Mouse (Mus musculus) heart, embryonic 12.5 days (tissue): ENCODE results near the gene Hsd11b1. TPM values are rescaled to one million over a fixed set of nuclear protein-coding genes. Genes with fewer than 3 reads are reported as not detected.

ENCODE experiments used
- ATAC-seq: fragments of 200-750 bp; cut with Nextera tagmentation; 2 replicates; pipeline ENCODE4 v1.8.0; 2017; ENCODE audit warnings: moderate TSS enrichment, moderate library complexity; ENCODE audit not compliant: insufficient number of reproducible peaks, low FRiP score
- H3K27ac ChIP-seq: fragments of 300-500 bp; sonication (generic); 2 replicates; pipeline ENCODE4 v1.5.1; 2016; ENCODE audit warnings: mild to moderate bottlenecking, moderate library complexity; ENCODE audit not compliant: poor library complexity, severe bottlenecking
- H3K27me3 ChIP-seq: fragments of 300-500 bp; sonication (generic); replicated peaks from 2 replicates; pipeline ENCODE4 v1.6.1; 2016; ENCODE audit warnings: mild to moderate bottlenecking, moderate library complexity
- H3K36me3 ChIP-seq: fragments of 300-500 bp; sonication (generic); 2 replicates; pipeline ENCODE4 v1.6.1; 2016; ENCODE audit warnings: mild to moderate bottlenecking, moderate library complexity
- H3K4me1 ChIP-seq: fragments of 300-500 bp; sonication (generic); replicated peaks from 2 replicates; pipeline ENCODE4 v1.6.1; 2016; ENCODE audit warnings: mild to moderate bottlenecking
- H3K4me2 ChIP-seq: fragments of 300-500 bp; sonication (generic); 2 replicates; pipeline ENCODE4 v1.6.1; 2016; ENCODE audit warnings: mild to moderate bottlenecking, moderate library complexity
- H3K4me3 ChIP-seq: fragments of 300-500 bp; sonication (generic); 2 replicates; pipeline ENCODE4 v1.5.1; 2016; ENCODE audit warnings: mild to moderate bottlenecking
- H3K9ac ChIP-seq: fragments of 300-500 bp; sonication (generic); 2 replicates; pipeline ENCODE4 v1.6.1; 2016; ENCODE audit warnings: mild to moderate bottlenecking, moderate library complexity
- H3K9me3 ChIP-seq: fragments of 300-500 bp; sonication (generic); replicated peaks from 2 replicates; pipeline ENCODE4 v1.6.1; 2016; ENCODE audit warnings: mild to moderate bottlenecking, moderate library complexity
- WGBS: fragments of 180-500 bp; shearing (Covaris S2); methylation state at CpG from one replicate; pipeline ENCODE4 v1.1.7; 2016; 5-methylcytosine and 5-hydroxymethylcytosine counted together
- polyA plus RNA-seq: library from polyadenylated mRNA; unstranded; fragments of >200 nt; fragmentation: Nextera tagmentation; extraction: Ambion mirVana; gene quantifications from 2 replicates; pipeline ENCODE4 v1.2.1, GENCODE M21; 2016

Hsd11b1 gene
- polyA plus RNA-seq, 1 experiment from 2014 or later = 1.5 TPM

DNA sequence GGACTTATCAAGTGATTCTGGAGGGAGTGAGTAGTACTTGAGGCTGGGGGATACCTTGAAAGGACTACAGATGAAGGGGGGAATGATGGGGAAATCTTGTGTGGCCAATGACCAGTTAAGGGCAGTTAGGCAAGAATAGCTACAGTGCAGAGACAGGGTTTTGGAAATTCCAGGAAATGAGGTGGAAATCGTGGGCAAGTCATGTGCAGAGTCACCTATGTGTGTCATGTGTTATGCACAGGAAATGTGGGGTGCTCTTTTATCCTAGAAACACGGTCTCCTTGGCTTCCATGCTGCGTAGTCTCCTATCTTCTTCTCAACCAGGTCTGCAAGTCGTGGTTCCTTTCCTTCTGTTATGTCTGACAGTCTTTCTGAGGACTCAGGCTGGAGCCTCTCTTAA, 15.6 kb upstream of the Hsd11b1 start:
- WGBS = 79% methylated on average over 4 of the region's 4 CpGs
- H3K9me3 ChIP-seq = no peaks in the 10 kb centered on the region
- H3K4me3 ChIP-seq = no peak overlapping the region
- H3K4me2 ChIP-seq = no peak overlapping the region
- no peak overlapping the region for H3K9ac ChIP-seq
- H3K4me1 ChIP-seq = peaks cover 8% of the 10 kb centered on the region; the same call in 1 of the 2 replicates
- H3K27me3 ChIP-seq = no peaks in the 10 kb centered on the region
- ATAC-seq = no peak
- no peak overlapping the region for H3K27ac ChIP-seq
- H3K36me3 ChIP-seq = no peaks in the 10 kb centered on the region

- WGBS = 40% methylated on average over 6 of the region's 6 CpGs
These were observed 14.7 kb upstream of the Hsd11b1 start for GRCm38 (mm10) chr1:193278414-193279045.

GRCm38 (mm10) chr1:193274407-193275071, 10.7 kb upstream of the Hsd11b1 start:
- Histone ChIP-seq H3K36me3 (no peaks in the 10 kb centered on the region), H3K4me3 (no peak overlapping the region), H3K27ac (no peak overlapping the region), H3K27me3 (no peaks in the 10 kb centered on the region), H3K9ac (no peak overlapping the region), H3K9me3 (no peaks in the 10 kb centered on the region), H3K4me1 (peaks cover 24% of the 10 kb centered on the region), H3K4me2 (no peak overlapping the region)
- no peak for ATAC-seq
- WGBS = 73% methylated on average over 8 of the region's 8 CpGs

More at GRCm38 (mm10) chr1:193278414-193279045, 14.7 kb upstream of the Hsd11b1 start:
- ATAC-seq = no peak
- H3K4me2 ChIP-seq = no peak overlapping the region
- H3K9me3 ChIP-seq = no peaks in the 10 kb centered on the region
- H3K27ac ChIP-seq = no peak overlapping the region
- no peaks in the 10 kb centered on the region for H3K27me3 ChIP-seq
- H3K9ac ChIP-seq = no peak overlapping the region
- peaks cover 9% of the 10 kb centered on the region for H3K4me1 ChIP-seq
- H3K36me3 ChIP-seq = no peaks in the 10 kb centered on the region
- no peak overlapping the region for H3K4me3 ChIP-seq

GRCm38 (mm10) chr1:193272916-193273601, 9.2 kb upstream of the Hsd11b1 start, which contains the start of gene G0s2:
G0s2 (minus strand) TSS chr1:193273217.
- no peaks in the 10 kb centered on the region for H3K36me3 ChIP-seq
- peak within 1 kb of the TSS; percentile 53 for H3K4me3 ChIP-seq
- WGBS = under 1% methylated on average over 23 of the region's 23 CpGs
- peak; percentile 78 for ATAC-seq
- H3K9me3 ChIP-seq = no peaks in the 10 kb centered on the region
- no peaks in the 10 kb centered on the region for H3K27me3 ChIP-seq
- H3K27ac ChIP-seq = peak within 1 kb of the TSS; percentile 94
- H3K4me2 ChIP-seq = peak within 1 kb of the TSS; percentile 76
- H3K9ac ChIP-seq = peak within 1 kb of the TSS; percentile 85
- H3K4me1 ChIP-seq = peaks cover 16% of the 10 kb centered on the region

GRCm38 (mm10) chr1:193272137-193272915, 8.5 kb upstream of the Hsd11b1 start:
- peak overlapping the region; percentile 85 for H3K9ac ChIP-seq
- no peaks in the 10 kb centered on the region for H3K27me3 ChIP-seq
- H3K9me3 ChIP-seq = no peaks in the 10 kb centered on the region
- peaks cover 16% of the 10 kb centered on the region for H3K4me1 ChIP-seq
- H3K36me3 ChIP-seq = no peaks in the 10 kb centered on the region
- 11% methylated on average over 24 of the region's 24 CpGs for WGBS
- ATAC-seq = peak; percentile 52
- peak overlapping the region; percentile 76 for H3K4me2 ChIP-seq
- H3K4me3 ChIP-seq = peak overlapping the region; percentile 53
- peak overlapping the region; percentile 94 for H3K27ac ChIP-seq

DNA sequence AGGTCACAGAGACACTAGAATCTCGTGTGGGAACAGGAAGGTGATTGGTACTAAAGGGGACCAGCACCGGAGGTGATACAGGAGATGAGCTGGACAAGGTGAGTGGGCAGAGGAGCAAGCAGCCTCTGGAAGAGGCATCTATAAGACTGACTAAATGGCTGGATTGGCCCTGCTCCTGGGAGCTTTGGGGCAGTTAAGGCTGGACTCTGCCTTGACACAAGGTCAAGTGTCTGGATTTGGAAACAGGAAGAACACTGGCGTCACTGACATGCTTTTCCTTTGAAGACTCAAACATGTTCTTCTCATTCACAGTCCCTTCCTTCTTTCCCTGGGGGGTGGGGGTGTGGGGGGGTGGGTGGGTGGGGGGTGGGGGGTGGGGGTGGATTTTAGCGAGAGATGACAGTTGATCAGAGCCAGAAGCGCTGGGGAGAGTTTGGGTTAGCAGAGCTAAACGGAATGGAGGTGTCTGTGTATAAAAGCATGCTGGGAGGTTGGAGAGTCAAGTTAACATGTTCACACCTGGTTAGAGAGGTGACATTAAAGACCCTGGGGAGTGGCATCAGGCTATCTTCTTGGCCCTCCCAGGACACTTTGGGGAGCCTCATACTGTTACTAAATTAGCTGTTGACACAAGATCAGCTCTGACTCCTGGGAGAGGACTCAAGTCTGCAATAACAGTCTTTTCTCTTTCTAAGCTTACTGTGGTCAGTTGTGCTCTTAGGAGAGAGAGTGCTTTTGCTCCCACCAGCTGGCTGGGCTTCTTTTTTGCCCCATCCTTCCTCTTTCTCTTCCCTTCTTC, 7.3 kb upstream of the Hsd11b1 start:
- H3K9ac ChIP-seq = peak overlapping the region; percentile 85
- no peaks in the 10 kb centered on the region for H3K9me3 ChIP-seq
- peaks cover 16% of the 10 kb centered on the region for H3K4me1 ChIP-seq
- H3K27me3 ChIP-seq = no peaks in the 10 kb centered on the region
- no peaks in the 10 kb centered on the region for H3K36me3 ChIP-seq
- peak overlapping the region; percentile 76 for H3K4me2 ChIP-seq
- H3K4me3 ChIP-seq = peak overlapping the region; percentile 53
- no peak for ATAC-seq
- peak overlapping the region; percentile 47; the same call in 1 of the 2 replicates for H3K27ac ChIP-seq
- 29% methylated on average over 6 of the region's 6 CpGs for WGBS

- no peak for ATAC-seq
- Histone ChIP-seq H3K9ac (no peak overlapping the region), H3K4me3 (no peak overlapping the region), H3K9me3 (no peaks in the 10 kb centered on the region), H3K27ac (no peak overlapping the region), H3K27me3 (no peaks in the 10 kb centered on the region), H3K36me3 (no peaks in the 10 kb centered on the region), H3K4me1 (peaks cover 23% of the 10 kb centered on the region), H3K4me2 (no peak overlapping the region)
These were observed 1.9 kb upstream of the Hsd11b1 start for GRCm38 (mm10) chr1:193265734-193266133.

- H3K4me2 ChIP-seq = no peak overlapping the region
- no peaks in the 10 kb centered on the region for H3K36me3 ChIP-seq
- no peak overlapping the region; the same call in 1 of the 2 replicates for H3K27ac ChIP-seq
- H3K9me3 ChIP-seq = no peaks in the 10 kb centered on the region
- no peak for ATAC-seq
- H3K4me3 ChIP-seq = no peak overlapping the region
- WGBS = 66% methylated on average over 8 of the region's 8 CpGs
- peaks cover 23% of the 10 kb centered on the region for H3K4me1 ChIP-seq
- H3K27me3 ChIP-seq = no peaks in the 10 kb centered on the region
- H3K9ac ChIP-seq = no peak overlapping the region
These were observed 608 bp downstream of the Hsd11b1 start for GRCm38 (mm10) chr1:193263026-193263907.

DNA sequence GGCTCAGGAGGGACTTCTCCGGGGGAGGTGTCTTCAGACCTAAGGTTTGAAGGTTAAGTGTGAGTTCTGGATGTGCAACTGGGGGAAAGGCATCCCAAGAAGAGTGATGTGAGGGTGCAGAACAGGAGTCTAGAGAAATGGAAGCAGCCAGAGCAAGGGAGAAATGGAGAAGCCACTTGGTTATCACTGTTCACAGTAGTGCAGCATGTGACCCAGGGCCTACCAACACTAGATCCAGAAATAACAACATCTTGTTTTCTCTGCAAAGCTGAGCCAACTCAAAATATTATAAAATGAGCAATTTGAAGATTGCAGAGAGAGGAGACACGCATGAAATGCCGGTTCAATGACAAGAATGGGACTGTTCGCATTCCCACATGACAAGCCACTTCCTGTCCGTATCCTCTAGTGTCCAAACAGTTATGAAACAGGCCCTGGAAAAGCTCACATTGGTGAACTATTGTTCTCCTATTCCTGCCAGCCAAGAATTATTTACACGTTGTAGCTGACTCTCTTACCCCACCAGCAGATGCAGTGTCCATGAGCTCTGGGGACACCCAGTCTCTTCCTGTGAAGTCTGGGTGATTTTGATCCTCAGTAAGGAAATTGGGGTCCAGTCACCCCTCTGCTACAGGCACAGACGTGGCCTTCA, 1.9 kb downstream of the Hsd11b1 start:
- Histone ChIP-seq H3K27me3 (no peaks in the 10 kb centered on the region), H3K9ac (no peak overlapping the region), H3K36me3 (no peaks in the 10 kb centered on the region), H3K27ac (peak overlapping the region; percentile 43; the same call in 1 of the 2 replicates), H3K4me1 (peaks cover 23% of the 10 kb centered on the region), H3K9me3 (no peaks in the 10 kb centered on the region), H3K4me3 (no peak overlapping the region), H3K4me2 (no peak overlapping the region)
- peak; percentile 39; the same call in 1 of the 2 replicates for ATAC-seq
- WGBS = 55% methylated on average over 7 of the region's 7 CpGs
